Mouse (Mus musculus): ENCODE measurements around the gene Purb.

DNA sequence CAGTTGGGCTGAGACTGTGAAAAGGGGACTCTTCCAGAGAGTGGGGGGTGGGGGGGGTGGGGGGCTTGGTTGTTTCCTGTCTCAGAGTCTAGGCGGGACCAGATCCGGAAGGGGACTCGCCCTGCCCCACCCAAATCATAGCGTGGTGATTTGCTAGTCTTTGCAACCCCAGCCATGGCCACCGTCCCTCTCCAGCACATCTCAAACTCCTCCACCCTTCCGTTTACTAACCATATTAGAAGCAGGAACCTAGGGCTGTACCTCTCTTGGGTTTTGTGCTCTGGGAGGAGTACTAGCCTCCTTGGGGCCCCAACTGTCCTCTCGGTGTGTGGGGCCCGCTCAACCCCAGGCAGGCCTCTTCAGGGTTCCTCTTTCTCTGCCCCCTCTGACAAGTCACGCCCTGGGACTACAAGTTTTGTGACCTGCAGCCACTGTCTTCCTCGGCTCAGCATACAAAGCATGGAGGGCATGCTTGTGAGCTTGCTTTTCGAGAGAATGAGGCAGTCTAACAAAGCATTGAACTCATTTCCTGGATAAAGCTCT lies 43.8 kb upstream of the Purb start:
- TF ChIP-seq CTCF (IDR thresholded peaks at IDR 0.05; ENCODE audit: extremely low read depth, insufficient read length, insufficient replicate concordance, low read depth, low read length) (no peak), POLR2A (IDR thresholded peaks at IDR 0.05; ENCODE audit: low read depth, low read length) (no peak)
